Mouse (Mus musculus) cerebellum, postnatal 4 days (tissue): ENCODE data around the gene Gm28539.
"Not testable (repeated sequence)": the region's sequence is repeated elsewhere in the genome, so short reads cannot be mapped to it uniquely, and the experiment has no call there.

Source experiments
- DNase-seq, 2 experiments: peaks; one replicate each; pipeline ENCODE4 v3.0.0; 2022; ENCODE audit warnings: low spot score in 2 of 2, mixed read lengths in 1 of 2

Gene Gm28539

DNA sequence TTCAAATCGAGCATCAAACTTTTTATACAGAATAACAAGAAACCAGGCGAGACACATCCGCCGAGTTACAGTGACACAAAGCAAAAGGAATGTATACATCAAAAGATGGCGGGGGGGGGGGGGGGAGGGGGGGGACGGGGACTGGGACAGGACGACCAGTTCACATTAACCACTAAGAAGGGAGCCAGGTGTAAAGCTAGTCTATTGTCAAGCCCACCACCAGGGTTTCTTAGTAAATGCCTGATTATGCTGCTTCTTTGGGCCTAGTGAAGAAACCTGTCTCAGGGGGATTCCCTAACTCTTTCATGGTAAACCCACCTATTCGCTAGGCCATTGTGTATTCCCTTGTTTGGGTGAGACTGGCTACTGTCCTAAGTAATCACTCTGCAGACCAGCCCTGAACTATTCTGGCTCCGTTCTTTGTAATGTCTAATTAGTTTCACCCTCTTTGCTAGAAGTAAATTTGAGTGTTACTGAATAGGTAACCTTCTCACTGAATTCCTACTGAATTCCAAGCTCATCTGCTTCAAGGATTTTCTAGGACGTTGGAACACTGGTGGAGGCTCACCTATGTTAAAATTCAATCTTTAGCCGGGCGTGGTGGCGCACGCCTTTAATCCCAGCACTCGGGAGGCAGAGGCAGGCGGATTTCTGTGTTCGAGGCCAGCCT lies 13.3 kb downstream of the Gm28539 start:
- DNase-seq: not testable (repeated sequence)

- DNase-seq: peak in 1 of 2 experiments; percentile 40
Observed at GRCm38 (mm10) chr16:18858551-18858950, 22.2 kb downstream of the Gm28539 start.

- no peak for DNase-seq
Observed at GRCm38 (mm10) chr16:18860186-18860585, 23.8 kb downstream of the Gm28539 start.

GRCm38 (mm10) chr16:18870495-18870894 lies 34.1 kb downstream of the Gm28539 start:
- not testable (repeated sequence) for DNase-seq

DNA sequence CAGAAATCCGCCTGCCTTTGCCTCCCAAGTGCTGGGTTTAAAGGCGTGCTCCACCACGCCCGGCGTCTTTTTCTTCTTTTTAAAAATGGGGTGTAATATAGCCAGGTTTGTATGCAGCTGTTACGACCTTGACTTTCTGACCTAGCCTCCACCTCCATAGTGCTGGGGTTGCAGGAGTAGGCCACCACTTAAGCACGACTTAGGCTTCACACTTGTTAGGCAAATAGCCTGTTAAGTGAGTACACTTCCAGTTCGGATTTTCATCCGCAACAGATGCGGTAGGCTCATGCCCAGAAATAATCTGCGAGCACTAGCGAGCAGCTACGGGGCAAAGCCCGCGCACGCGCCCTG lies 39.7 kb downstream of the Gm28539 start:
- no peak for DNase-seq

- peak; percentile 85 to 92 for DNase-seq
Observed at GRCm38 (mm10) chr16:18876442-18877308, 40.3 kb downstream of the Gm28539 start, which contains the start of the genes Mrpl40 and Hira. Gene Mrpl40 (minus strand): TSS chr16:18876862. Gene Hira (plus strand): TSS chr16:18877037.

DNA sequence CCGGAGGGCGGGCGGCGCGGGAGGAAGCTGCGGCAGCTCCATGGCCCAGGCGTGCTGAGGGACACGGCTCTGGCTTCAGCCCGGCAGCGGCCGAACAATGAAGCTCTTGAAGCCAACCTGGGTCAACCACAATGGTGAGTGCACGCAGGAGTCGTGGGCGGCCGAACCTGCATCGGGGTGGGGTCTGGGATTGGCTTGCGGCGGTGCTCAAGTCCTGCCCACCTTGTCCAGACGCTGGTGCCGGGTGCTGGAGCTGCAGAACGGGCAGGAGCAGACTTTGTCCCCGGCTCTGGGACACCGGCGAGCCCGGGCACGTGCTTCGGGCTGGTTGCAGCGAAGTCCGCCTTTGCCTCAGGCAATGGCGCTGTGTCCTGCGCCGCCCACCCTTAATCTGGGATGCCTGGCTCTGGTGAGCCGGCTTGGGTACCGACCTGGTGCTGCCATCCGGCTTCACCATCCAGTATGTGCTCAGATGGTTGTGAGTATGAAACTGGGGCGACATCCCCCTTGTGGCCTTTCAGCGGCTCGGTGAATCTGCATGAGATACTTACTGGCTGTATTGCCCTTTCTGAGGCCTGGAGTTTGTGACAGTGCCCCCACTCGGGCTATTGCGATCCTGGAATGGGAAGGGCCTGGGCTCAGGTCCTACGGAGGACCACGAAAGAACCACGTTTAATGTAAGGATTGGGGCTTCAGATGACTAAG lies 41.2 kb downstream of the Gm28539 start:
- peak; percentile 48 to 64 for DNase-seq

GRCm38 (mm10) chr16:18878091-18878720 lies 41.8 kb downstream of the Gm28539 start:
- DNase-seq: no peak

GRCm38 (mm10) chr16:18884044-18884443 lies 47.7 kb downstream of the Gm28539 start:
- no peak for DNase-seq

DNA sequence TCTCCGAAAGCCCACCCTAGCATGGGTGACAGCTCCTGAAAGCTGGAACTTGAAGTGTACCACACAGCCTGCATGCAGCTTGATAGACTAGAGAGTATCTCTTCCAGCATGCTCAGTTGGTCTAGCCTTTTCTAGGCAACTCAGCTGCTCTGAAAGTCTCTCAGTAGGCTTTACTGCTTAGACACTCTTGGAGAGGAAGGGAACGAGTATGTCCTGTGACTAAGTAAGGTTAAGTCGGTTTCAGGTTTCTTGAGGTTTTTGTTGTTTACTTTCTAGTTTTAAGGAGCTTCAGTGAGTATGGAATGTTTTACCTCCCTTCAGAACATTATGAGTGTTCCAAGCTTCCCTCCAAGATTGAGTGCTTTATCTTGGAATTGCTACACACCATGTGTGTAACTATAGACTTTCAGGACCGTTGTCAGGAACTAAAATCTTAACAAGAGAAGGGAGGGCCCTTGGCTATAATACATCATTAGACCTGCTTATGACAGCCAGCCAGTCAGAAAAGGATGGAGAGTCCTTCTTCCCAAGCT lies 57.5 kb downstream of the Gm28539 start:
- DNase-seq: no peak

DNA sequence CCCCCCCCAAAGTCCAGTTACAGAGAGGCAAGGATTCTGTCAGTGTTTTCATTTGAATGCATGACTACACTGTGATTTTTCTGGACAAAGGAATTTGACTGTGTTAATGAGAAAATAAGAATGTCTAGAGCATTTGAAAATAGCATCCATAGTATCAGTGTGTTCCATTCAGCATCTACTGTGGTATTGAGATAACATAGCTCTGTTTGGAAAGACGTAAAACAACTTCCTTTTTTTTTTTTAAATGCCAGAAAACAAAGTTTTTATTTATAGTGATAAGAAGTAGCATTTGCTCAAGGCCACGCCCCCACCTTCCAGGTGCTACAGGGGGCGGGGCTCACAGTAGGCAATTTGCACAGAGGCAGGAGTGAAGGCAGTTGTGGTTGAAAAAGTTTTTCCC lies 58.9 kb downstream of the Gm28539 start:
- DNase-seq: no peak

- no peak for DNase-seq
Observed at GRCm38 (mm10) chr16:18896429-18896828, 60.0 kb downstream of the Gm28539 start.

- DNase-seq: no peak
Observed at GRCm38 (mm10) chr16:18905648-18906047, 69.3 kb downstream of the Gm28539 start.

GRCm38 (mm10) chr16:18916064-18916463 lies 79.7 kb downstream of the Gm28539 start:
- DNase-seq: no peak

DNA sequence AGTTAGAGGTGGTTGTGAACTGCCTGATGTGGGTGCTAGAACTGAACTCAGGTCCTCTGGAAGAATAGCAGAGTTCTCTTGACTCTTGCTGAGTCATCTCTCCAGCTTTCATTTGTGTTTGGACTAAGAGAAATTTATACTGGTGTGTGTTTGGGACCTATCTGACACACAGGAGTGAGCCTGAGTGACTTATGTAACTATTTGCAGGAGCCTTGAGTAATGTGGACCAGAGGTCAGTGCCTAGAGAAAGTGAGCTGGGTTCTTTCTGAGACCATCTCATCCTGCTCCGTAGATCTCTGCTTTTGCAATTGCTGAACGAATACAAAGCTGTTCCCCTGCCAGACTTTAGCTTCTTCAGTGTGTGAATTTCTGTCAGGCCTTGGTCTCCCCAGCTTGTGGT lies 85.4 kb downstream of the Gm28539 start:
- no peak for DNase-seq

DNA sequence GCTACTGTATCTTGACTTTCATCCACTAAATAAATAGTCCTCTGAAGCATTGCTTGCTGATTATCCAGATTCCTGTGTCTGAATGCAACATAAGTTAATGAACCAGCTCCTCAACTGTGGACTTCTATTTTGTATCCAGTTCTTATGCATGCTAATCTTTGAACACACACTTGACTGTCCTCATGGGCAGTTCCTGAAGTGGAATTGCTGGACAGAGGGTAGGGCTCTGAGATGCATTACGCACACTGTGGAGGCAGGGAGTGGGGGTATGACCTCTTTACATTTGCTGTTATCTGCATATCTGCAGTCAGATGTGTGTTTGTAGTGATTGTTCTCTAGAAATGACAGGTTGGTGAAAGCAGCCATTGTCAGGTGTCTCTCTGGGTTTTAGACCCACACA lies 91.6 kb downstream of the Gm28539 start:
- DNase-seq: no peak

DNA sequence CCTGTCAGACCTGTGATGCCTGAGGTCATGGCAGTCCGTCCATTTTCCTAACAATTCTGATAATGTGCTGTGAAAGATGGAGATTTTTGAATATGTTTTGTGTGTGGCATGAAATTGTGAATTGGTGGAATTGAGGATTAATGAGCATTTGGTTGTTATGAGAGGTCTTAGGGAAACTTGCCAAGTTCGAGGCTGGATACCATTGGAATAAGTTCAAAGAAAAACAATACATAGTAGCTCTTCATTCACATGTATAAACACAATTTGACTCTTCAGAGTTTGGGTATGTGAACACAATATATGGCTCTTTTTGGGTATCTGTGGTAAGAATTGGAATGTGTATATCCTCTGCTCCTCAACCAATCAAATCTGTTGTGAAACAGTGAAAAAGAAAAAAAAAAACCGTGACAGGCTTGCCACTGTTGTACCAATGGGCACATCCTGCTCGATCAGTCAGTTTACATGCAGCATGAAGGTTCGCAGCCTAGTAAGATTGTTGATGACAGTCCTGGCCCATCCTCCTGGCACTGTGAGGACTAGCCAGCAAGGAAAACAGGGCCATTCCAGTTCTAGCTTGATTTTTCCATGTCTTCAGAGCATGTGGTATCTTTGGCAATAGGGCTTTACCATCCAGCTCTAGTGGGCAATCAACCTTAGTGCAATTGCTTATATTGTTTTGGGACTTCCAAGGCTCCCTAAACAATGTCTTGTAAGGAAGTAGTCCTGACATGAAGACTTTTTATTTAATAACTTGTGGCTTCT lies 102.1 kb downstream of the Gm28539 start:
- no peak for DNase-seq

DNA sequence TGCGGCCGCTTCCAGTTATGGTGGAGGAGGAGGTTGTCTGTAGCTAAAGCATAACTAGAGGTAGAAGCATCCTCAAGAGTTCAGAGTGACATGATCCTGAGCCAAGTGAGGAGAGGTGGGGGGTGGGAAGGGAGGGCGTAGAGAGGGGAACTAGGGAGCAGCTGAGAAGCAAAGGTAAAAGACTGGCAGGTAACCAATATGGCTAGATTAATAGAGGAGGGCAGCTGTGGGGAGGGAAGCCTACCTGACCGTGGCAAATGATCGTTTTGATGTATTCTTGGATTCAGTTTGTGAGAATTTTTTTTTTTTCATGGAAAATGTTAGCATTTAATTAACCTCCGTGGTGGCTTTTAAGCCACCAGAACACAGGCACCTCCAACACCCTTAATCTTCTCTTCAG lies 107.5 kb downstream of the Gm28539 start:
- DNase-seq: no peak

DNA sequence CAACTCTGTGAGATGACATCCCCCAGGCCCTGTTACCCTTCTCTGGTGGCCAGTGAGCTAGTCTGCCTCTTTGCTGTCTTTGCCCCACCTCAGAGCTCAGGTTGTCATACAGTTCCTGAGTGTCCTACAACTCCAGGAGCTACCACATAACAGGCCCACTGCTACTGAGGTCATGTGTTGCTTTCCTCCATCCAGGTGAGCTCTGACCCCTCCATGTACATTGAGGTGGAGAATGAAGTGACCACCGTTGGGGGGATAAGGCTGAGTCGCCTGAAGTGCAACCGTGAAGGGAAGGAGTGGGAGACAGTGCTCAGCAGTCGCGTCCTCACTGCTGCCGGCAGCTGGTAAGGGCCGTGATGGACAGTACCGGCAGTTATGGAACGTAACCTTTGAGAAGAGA lies 112.6 kb downstream of the Gm28539 start:
- DNase-seq: no peak

GRCm38 (mm10) chr16:18950351-18950750 lies 114.0 kb downstream of the Gm28539 start:
- DNase-seq: no peak

GRCm38 (mm10) chr16:18952813-18953212 lies 116.4 kb downstream of the Gm28539 start:
- no peak for DNase-seq
